Mouse (Mus musculus): ENCODE data around the gene Palld. TPM values are rescaled to one million over a fixed set of nuclear protein-coding genes. Genes with fewer than 3 reads are reported as not detected.
A peak's percentile ranks its signal among the peaks of the same experiment; 100 is the strongest.

The Palld gene
- polyA plus RNA-seq, 3 experiments from 2014 or later, result 0.67 to 1.3 (median 0.73) TPM

DNA sequence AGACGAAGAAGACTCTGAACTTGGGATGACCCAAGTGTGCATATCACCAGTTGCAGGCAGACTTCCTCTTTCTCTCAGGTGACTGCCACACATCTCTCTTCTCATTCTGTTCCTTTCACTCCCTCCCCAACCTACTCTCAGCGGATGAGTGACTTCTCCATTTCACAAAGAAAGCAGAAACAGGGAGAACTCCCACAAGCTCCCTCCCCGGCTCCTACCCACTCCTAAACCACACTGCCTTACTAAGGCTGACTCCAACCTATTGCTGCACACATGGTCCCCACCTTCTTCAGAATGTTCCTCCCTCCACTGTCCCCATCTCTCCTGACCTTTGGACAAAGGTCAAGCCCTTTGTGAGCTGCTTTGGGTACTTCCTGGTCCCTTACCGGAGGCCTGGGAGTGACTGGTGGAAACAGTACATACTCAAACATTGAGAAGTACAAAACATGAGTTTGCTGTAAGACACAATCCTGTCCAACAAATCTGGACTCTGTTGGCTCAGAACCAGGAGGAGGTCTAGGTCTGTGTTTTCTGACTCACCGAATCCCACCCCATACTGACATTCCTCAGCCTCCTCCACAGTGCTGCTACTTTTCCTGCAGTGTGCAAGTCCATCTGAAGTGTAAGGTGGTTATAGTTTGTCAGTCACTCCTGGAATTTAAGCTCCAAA, 317.6 kb downstream of the Palld start:
- ATAC-seq, result no peak

DNA sequence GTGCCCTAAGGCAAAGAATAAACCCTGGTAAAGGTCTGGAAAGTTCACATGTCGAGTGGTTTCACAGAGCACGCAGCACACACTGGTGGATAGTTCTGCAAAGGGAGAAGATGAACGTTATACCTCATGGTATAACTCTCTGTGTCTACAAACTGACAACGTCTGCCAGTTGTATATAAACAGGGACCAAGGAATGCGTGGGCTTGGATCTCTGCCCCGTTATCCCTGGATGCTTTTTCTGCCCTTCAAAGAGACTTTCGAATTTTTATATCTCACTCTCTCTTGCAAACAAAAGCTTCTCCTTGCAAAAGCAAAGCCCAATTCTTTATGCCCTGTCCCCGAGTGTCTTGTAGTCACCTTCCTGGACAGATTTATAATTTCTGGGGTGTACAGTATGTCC, 319.9 kb downstream of the Palld start:
- ATAC-seq, result no peak

DNA sequence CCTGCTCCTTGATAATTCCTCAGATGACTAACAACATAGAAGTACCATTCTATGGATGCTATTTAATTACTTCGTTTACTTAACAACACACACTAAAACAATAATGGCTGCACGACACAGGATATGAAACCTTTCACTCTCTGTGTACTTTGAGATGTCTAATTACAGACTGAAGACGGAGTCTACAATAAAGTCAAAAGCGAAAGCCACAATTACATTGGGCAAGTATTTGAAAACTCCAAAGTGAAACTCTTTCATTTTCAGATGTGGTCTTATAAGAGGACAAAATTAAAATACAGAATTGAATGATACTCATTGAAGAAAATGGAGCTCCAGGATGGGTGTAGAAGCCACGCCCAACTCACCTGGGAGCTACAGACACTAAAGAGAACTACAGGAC, 321.2 kb downstream of the Palld start:
- peak; percentile 81 for ATAC-seq

DNA sequence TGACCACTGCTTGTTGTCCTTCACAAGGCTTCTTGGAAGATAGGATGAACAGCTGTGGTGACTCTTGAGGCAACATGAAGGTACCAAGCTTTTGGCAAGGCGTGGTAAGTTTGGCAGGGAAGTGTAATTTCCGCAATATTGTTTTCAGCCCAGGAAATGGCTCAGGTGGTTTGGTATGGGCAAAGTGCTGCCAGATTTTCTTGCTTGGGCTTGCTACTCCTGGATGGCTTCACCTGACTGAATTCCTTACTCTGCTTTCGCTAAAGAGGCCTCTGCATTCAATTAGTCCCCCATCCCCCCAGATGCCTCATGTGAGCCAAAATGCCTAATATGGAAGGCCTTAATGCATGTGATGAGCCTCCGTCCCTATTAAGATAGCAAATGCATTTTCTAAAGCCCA, 322.7 kb downstream of the Palld start:
- no peak for ATAC-seq

DNA sequence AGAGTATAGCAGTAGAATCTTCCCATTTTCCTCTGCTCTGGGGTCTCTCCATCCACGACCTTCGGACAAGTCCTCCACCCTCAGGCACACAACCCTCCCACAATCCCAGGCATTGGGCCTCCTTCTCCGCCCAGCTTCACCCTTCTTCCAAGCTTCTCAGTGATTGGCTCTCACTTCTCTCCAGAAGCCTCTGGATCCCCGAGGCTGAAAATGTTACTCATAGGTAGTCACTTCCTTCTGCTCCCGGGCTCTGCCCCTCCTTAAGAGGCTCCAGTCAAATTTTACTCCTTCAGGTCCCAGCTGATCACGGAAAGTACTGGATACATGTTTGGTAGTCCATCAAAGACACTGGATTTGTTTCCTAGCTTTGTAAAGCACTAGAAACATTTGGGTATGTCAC, 323.7 kb downstream of the Palld start:
- ATAC-seq, result no peak

DNA sequence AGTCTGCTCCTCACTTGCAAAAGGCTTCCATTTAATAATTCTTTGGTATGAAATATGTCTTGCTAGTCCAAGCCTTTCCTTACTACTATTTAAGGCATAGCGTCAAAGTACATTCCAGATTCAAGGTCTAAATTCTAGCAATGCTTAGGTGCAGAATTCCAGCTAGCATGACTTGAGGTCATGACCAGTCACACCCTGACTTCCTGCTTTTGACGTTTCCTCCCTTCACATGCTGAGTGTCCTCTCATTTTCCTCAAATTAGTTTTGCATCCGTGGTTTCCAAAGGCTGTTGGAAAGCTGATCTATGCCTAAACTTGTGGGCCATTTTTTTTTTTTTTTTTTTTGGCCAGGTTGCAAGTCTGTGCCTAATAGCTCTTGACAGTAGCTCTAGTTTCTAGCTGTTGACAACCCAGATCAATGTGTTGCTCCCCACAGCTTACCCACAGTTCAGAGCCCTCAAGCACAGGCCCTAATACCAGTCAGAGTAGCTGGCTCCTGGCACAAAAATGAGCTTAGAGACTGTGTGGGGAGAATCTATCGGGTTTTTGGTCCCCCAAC, 327.3 kb downstream of the Palld start:
- ATAC-seq, result no peak

DNA sequence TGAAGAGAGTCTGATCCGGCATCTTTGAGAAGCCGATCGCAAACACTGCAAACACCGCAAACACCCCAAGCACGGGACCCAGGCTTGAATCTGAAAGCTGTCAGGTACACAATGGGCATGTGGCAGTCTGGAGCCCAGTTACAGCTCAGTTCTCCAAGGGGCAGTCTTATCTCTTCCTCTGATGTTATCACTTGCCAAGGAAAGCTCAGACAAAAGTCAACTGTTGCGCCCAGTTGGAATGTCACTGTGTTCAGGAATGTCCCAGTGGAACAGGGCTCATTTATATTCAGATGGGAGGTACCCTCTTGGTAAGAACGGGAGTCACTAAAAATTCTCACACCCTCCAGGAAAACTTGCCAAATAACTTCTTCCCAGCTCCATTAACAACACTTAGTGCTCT, 328.0 kb downstream of the Palld start:
- no peak for ATAC-seq

DNA sequence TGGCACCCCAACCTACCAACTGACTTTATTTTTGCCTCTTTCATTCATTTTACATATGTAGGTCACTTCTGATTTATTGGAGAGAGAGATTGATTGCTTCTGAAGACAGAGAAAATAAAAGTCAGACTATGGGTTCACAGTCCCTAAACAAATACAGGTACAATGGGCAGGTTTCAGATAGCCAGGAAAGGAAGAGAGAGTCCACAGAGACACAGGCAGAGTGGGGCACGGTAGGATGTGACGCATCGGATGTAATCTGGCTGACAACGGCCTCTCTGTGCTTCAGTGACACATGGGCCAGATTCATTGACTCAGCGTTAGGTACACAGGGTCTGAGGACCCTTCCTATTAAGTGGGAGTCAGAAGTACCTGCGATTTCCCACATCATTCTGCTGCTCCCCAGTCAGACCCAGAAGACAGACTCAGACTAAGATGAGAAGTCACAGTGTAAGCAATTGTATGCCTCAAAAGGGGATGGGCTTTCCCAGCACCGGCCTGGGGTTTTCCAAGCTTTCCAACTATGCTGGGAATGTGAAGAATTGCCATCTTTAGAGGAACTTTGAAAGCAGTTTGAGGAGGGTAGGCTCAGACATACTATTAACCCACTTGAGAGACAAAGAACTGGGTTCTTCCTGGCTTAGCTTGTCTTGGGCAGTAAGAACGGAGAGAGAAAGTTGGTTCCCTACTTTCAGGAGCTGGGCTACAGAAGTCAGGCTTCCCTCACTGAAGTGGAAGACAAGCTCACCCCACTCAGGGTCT, 329.1 kb downstream of the Palld start:
- no peak for ATAC-seq

DNA sequence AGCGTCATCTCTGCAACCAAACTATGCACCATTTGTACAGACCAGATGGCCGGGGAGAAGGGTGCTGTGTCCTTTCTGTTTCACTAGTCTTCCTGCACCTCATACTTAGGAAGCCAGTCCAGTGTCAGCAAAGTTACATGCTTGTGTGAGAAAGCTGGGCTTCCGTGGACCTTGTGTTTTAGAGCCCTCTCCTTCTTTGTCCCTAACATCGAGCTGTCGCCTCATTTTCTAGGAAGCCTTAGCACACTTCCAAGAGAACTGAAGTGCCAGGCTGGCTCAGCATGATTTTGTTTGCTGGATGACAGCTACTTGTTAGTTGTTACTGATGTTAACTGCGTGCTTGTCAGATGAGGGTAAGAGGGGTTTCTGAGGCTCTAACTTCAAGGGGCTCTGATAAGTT, 329.8 kb downstream of the Palld start:
- ATAC-seq, result no peak

DNA sequence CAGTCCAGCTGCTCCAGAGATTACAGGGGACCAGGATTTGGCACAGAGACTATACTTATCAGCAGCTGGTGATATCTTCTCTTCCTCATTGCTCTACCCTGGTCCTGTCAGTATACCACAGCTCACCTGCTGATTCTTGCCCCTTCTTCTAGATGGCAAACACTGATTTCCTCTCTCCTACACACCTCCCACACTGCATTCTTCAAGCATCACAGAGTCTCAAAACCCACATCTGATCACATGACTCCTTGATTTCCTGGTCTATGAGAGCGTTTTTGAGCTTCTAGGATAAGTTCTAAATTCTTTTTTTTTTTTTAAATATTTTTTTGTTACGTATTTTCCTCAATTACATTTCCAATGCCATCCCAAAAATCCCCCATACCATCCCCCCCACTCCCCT, 331.9 kb downstream of the Palld start:
- peak; percentile 82 for ATAC-seq

DNA sequence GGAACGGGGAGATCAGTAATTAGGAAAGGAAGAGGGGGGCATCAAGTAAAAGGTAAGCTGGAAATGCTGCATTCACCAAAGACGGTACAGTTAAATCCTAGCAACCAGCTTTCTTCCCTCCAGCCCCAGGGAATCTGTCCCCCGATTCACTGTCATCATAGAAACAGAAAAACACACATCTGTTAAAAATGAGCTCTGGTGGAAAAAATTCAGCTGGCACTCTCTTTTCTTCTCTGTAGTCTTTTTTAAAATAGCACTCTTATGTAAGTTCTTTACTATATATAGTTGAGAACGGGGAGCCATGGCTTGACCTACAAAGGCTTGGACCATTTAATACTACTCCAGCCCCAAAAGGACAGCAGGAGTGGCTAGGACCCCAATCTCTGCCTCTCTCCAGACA, 332.8 kb downstream of the Palld start:
- no peak for ATAC-seq

DNA sequence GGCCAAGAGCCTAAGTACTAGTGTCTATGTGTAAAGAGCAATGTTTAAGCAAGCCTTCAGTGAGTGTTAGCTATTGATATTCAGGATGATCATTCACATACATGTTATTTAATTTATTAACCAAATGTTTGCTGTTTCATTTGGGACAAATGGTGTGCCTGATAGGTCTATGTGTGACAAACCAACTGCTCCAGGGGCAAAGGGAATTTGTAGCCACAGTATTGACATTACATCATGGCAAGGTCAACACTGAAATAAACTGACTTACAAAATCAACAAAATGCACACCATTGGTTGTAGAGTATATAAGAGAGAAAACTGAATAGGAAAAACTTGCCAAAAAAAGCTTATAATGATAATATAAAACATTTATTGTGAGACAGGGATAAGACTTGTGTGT, 333.3 kb downstream of the Palld start:
- no peak for ATAC-seq

DNA sequence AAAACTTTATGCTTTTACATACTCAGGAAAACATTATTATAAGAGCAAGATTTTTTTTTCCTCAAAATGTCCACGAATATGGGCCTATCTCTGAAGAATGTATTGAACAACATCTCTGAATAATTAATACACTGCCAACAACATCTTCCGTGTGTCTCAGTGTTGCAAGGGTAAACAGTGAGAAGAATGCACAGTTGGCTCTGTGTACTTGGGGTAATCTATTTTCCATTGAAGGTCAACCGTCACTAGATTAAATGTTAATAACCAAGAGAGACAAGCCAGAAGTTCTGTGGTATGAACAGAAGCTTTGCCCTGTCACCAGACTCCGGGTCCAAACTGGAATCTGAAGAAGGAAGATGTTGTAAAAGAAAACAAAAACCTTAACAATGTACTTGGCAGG, 339.1 kb downstream of the Palld start:
- ATAC-seq, result no peak

DNA sequence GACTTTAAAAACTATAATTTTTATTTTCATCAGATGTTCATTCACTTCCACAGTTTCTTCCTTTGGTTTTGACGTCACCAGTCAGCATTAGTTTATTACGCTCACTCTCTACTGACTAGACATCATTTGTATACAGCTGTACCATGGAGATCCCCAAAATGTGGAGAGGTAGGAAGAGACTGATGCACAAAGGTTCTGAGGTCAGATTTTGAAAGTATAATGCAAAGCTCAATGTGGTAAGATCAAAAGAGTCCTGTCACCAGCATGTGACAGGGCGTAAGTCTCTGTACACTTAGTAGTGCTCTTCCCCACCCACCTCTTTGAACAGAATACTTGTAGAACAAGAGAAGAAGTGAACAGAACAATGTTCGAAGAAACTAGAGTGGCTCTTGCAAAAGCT, 339.9 kb downstream of the Palld start:
- no peak for ATAC-seq

DNA sequence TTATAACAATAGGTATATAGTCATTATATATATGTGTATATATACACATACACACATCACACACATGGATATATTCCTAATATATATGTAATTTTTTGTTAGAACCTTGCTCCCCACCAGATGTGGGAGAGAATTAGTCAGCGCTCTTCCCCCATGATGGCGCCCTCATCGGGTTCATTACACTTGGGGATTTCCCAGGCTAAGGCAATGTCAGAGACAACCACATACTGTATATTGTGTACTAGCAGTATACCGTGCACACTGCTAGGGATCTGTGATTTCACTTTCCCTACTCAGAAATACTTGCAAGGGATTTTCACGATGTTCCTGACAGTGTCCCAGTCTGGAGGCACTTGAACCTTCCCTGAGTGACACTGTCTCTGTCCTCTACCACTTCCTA, 341.3 kb downstream of the Palld start:
- peak; percentile 41 for ATAC-seq

DNA sequence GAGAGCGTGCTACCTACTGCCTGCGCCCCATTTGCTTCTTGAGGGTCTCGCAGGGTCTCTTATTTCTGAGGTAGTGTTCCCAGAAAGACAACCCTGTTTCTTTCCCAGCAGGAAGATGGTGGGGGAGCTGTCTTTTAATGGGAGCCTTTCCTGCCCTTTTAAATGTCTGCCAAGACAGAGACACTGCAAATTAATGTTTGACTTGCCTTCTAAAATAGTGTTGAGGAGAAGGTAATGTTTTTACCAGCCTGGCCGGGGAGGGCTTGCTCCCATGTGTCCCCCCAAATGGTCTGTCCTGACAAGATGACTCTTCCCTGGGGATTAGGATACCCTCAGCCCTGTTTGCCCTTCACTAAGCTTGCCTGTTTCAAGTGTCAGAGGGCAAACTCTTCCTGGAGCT, 342.5 kb downstream of the Palld start:
- ATAC-seq, result no peak

DNA sequence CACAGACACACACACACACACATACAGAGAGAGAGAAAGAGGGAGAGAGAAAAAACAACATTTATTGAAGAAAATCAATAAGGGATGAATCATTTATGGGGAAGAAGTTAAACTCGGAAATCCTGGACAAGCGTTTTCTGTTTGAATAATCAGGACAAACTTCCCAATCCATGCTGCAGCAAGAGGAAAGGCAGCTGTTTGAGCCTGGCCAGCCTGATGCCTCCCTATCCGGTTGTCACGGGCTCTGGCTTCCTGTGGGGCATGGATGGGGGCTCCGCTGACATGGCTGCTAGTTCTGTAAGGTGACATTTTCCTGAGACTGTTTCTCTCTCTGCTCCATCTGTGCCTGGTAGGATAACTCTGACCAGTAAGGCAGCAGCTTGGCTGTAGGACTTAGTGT, 343.0 kb downstream of the Palld start:
- ATAC-seq, result no peak

DNA sequence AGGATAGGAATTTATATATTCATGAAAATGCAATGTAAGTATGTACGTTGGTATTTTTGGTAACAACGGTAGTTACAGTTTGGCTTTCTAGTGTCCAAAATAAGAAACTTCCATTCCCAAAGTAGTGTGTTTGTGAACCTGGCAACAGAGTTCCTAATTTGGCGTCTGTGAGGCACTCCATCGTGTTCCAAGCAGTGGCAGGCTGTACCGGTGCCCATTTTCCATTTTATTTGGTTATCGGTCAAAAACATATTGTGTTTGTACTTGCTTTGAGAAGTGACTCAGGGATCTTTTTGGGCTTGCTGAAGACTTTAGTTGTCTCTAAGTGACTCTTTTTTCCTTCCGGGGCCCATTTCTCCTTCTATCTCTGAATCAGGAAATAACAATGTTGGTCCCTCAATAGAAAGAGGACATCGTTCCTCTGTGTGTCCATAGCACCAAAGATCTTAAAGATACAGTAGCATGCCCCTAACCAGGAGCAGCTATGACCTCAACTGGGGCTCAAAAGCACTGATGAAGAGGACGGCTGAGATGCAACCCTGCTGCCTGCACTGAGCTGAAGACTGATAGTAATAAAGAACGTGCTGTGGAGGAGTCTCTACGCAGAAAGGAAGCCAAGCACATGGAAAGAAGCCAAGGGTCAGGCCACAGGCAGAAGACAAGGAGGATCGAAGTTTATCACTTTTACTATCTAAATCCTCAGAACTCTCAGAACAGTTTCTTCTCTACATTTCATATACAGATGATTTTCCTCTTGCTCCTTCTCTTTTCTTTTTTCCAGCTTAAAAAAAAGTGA, 344.2 kb downstream of the Palld start:
- no peak for ATAC-seq

DNA sequence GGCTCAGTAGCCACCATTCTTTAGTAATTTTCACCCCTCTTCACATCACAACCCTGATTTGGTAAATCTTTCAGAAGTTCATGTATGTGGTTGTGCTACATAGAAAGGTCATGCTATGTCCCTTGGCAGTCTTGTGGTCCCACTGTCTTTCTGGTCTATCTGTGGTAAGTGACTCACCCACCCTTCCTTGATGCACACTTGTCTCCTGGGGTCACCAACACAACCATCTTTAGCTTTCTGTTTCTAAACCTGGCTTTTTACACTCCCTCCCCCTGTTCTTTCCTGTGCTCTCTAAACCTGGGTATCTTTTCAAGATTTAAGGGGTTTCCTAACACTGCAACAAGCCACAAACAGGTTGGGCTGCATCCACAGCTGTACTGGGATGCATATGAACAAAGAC, 345.5 kb downstream of the Palld start:
- no peak for ATAC-seq

DNA sequence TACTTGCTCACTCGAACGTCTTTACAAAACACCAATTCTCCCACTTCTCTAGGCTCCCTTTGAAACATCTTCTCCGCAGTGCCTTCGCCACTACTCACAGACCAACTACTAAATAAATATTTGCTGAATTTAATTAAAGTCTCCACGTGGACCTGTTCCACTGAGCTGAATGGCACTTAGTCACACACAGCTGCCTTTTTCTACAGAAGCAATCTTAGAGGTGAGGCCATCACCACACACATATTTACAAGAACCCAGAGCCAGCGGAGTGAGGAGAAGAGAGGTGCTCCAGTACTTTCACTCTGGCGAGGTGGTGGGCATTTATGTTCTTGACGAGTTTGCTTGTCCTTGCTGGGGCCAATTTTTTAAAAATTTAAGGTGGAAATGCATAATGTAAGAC, 346.3 kb downstream of the Palld start:
- no peak for ATAC-seq

DNA sequence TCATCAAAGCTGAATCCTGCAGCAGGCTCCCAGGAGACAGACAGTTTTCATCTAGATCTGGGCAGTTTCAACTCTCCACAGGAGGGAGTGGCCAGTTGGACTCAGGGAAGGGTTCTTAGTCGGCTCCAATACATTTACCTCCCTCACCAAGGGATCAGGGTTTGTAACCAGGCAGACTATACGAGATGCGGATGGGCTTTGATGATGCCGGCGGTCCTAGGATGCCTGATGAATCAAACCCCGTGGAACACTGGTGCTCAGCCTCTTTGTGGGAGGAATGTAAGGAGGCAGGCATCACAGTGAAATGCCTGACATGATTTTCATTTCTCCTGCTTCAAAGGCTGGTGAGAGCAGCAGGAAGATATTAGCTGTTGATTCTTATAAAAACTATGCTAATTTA, 347.1 kb downstream of the Palld start:
- ATAC-seq, result no peak

DNA sequence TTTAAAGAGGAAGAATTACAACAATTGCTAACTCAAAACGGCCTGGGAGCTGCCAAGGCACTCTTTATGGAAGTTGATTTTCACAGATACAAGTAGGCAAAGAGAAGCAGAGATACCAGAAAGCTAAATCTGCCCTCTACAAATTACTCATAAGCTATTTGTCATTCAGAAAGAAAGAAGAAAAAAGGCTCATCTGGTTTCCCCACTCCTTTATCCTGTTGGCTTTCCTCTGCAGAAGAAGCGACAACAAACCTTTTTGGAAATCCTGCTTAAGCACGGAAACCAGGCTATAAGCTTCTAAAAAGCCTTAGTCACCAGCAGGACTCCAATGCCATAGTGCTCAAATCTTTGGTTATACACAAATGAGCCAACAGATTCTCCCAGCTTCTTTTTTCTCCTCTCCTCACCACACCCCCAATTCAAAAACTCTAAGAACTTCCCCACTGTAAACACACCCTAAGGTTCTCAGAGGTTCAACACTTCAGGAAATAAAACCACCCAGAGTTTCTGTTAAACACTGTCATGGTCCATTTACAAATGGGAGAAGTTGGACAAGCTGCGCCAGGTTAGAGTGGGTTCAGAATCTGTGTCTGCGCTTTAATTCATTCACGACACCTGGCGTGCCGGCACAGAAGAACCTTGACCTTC, 349.6 kb downstream of the Palld start:
- no peak for ATAC-seq

DNA sequence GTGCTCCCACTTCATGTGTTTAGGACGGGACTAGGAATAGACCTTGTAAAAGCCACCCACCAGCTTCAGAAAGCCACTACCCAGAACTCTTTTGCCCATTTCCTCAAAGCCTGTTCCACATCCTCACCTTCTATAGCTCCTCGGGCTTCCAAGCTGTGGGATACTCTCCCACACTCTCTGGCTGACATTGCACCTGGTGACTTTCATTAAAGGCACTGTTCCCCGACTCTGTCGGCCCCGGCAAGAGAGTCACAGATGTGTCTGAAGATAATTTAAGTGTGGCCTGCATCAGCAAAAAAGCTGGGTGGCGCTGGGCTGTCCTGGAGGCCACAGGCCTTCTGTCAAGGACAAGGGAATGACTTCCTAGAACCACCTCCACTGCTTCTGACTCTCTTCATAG, 350.3 kb downstream of the Palld start:
- ATAC-seq, result no peak

All from inflammation-experienced regulatory T-cells, adult 6 months (primary cell).